Mouse (Mus musculus) liver, adult 2 months (tissue): ENCODE results near the gene Car7. TPM values are rescaled to one million over a fixed set of nuclear protein-coding genes. Genes with fewer than 3 reads are reported as not detected.

Experiments used
- DNase-seq: peaks from one replicate; pipeline ENCODE4 v3.0.0-alpha.2; 2011; ENCODE audit warnings: low read depth, low spot score; ENCODE audit errors: extremely low read depth
- H3K27ac ChIP-seq: fragments of 200-500 bp; replicated peaks from 2 replicates; pipeline ENCODE4 v1.5.1; 2012; ENCODE audit warnings: low read depth, mild to moderate bottlenecking, control low read depth, inconsistent platforms, low read length; ENCODE audit not compliant: insufficient read depth
- H3K27me3 ChIP-seq: fragments of 200-500 bp; 2 replicates; pipeline ENCODE4 v1.6.1; 2012; ENCODE audit warnings: mild to moderate bottlenecking, moderate library complexity, low read length, inconsistent platforms; ENCODE audit not compliant: control insufficient read depth, insufficient read depth
- H3K36me3 ChIP-seq: fragments of 200-500 bp; 2 replicates; pipeline ENCODE4 v1.6.1; 2012; ENCODE audit warnings: low read length, inconsistent platforms; ENCODE audit not compliant: control insufficient read depth, insufficient read depth
- H3K4me1 ChIP-seq: fragments of 200-500 bp; 2 replicates; pipeline ENCODE4 v1.6.1; 2011; ENCODE audit warnings: low read length; ENCODE audit not compliant: control insufficient read depth, insufficient read depth
- H3K4me3 ChIP-seq: fragments of 200-500 bp; 2 replicates; pipeline ENCODE4 v1.5.1; 2011; ENCODE audit warnings: low read depth, mild to moderate bottlenecking, control low read depth, low read length, moderate library complexity; ENCODE audit not compliant: insufficient read depth
- H3K79me2 ChIP-seq: fragments of 200-500 bp; 2 replicates; pipeline ENCODE4 v1.6.1; 2012; ENCODE audit warnings: inconsistent platforms, mild to moderate bottlenecking, low read length, moderate library complexity; ENCODE audit not compliant: control insufficient read depth, insufficient read depth
- H3K9ac ChIP-seq: fragments of 200-500 bp; 2 replicates; pipeline ENCODE4 v1.6.1; 2012; ENCODE audit warnings: low read depth, mild to moderate bottlenecking, control low read depth, inconsistent platforms, low read length
- CTCF ChIP-seq: fragments of 200-500 bp; IDR thresholded peaks from 2 replicates; pipeline ENCODE4 v1.5.1; 2011; ENCODE audit warnings: low read depth, low read length, control low read depth
- POLR2A ChIP-seq: fragments of 200-500 bp; IDR thresholded peaks from 2 replicates; pipeline ENCODE4 v1.6.1; 2011; ENCODE audit warnings: low read length, control low read depth; ENCODE audit not compliant: insufficient read depth; ENCODE audit errors: extremely low read depth
- WGBS: fragments of 180-500 bp; shearing (Covaris S2); methylation state at CpG from one replicate; pipeline ENCODE4 v1.1.7; 2018; 5-methylcytosine and 5-hydroxymethylcytosine counted together
- polyA plus RNA-seq: library from polyadenylated mRNA; depleted of rRNA; stranded (reverse); fragments of >200 nt; gene quantifications from 2 replicates; pipeline ENCODE4 v1.2.3, GENCODE M21; 2012; rRNA removed
- total RNA-seq: library from RNA; depleted of rRNA; stranded (reverse); fragments of >200 nt; gene quantifications from 2 replicates; pipeline ENCODE4 v1.2.3, GENCODE M21; 2014; rRNA removed

Car7 gene
- total and polyA plus RNA-seq, 2 experiments = 1.0 to 2.6 TPM

DNA sequence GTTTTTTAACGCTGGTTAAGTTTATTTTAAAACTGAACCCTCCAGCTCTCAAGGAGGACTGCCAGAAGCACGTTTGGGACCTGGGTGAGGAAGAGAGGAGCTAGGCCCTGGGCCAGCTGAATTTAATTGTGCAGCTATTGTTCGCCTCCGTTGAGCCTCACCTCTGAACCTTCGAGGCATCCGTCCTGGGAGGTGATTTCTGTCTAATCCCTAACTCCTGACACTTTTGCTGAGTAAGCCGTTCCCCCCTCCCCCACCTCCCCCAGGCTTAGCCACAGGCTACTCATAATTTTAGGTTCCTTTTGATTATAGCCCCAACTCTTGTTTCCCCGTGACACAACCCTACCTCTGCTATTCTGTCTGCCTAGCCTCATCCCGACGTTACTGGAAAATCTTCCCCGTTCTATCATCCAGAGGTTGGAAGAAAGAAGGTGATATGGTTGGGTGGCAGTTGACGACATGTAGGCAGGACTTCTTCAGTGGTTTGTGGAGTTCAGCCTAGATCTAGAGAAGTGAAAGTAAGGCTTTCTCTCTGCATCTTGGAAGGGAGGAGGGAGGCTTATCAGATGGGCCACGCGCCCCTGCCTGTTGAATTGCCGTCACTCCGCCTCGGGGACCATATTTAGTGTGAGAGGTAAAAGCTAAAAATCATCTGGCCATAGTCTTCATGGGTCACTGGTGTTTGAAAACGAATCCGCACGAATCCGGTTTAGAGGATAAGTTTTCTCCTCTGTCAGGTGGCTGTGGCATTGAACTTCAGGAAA, 61.5 kb downstream of the Car7 start:
- peak; percentile 37 for DNase-seq
- no peak overlapping the region for H3K9ac ChIP-seq
- TF ChIP-seq CTCF = no peak
- no peak for TF ChIP-seq POLR2A

GRCm38 (mm10) chr8:104597656-104598055, 63.2 kb downstream of the Car7 start:
- peak; percentile 31 for DNase-seq
- TF ChIP-seq POLR2A (no peak), CTCF (no peak)
- Histone ChIP-seq H3K27ac (peak overlapping the region; percentile 65), H3K4me1 (peaks cover 49% of the 10 kb centered on the region), H3K36me3 (peaks cover 25% of the 10 kb centered on the region), H3K27me3 (no peaks in the 10 kb centered on the region), H3K79me2 (peaks cover 23% of the 10 kb centered on the region), H3K4me3 (no peak overlapping the region), H3K9ac (peak overlapping the region; percentile 49; the same call in 1 of the 2 replicates)
- WGBS = 51% methylated on average over 6 of the region's 6 CpGs

More for the DNA sequence above, 61.5 kb downstream of the Car7 start:
- Histone ChIP-seq H3K27me3 (no peaks in the 10 kb centered on the region), H3K27ac (peak overlapping the region; percentile 26), H3K36me3 (peaks cover 25% of the 10 kb centered on the region), H3K4me1 (peaks cover 43% of the 10 kb centered on the region), H3K79me2 (peaks cover 27% of the 10 kb centered on the region), H3K4me3 (no peak overlapping the region)
- 56% methylated on average over 21 of the region's 21 CpGs for WGBS

- Histone ChIP-seq H3K36me3 (peaks cover 23% of the 10 kb centered on the region), H3K27ac (peak overlapping the region; percentile 75), H3K4me1 (peaks cover 44% of the 10 kb centered on the region), H3K9ac (peak overlapping the region; percentile 43; the same call in 1 of the 2 replicates), H3K79me2 (peaks cover 21% of the 10 kb centered on the region), H3K27me3 (no peaks in the 10 kb centered on the region), H3K4me3 (peak overlapping the region; percentile 8; the same call in 1 of the 2 replicates)
- peak; percentile 87 for DNase-seq
- 6% methylated on average over 6 of the region's 6 CpGs for WGBS
- TF ChIP-seq POLR2A = no peak
- TF ChIP-seq CTCF = no peak
These were observed 64.0 kb downstream of the Car7 start for GRCm38 (mm10) chr8:104598496-104598895.

Other genes starting within 250 kb of the Car7 start
- gene Cmtm2a, start 241.5 kb upstream of the Car7 start, total RNA-seq = not detected in 2 replicates
- not detected in 2 replicates for gene Cmtm2a, start 241.5 kb upstream of the Car7 start, polyA plus RNA-seq
- not detected in 2 replicates for gene Gm45711, start 224.6 kb upstream of the Car7 start, total RNA-seq
- not detected in 2 replicates for gene Gm45711, start 224.6 kb upstream of the Car7 start, polyA plus RNA-seq
- gene Cmtm1, start 224.5 kb upstream of the Car7 start, total RNA-seq = not detected in 2 replicates
- not detected in 2 replicates for gene Cmtm1, start 224.5 kb upstream of the Car7 start, polyA plus RNA-seq
- gene Gm11020, start 213.1 kb upstream of the Car7 start, total RNA-seq = not detected in 2 replicates
- gene Gm11020, start 213.1 kb upstream of the Car7 start, polyA plus RNA-seq = not detected in 2 replicates
- gene Cmtm2b, start 212.5 kb upstream of the Car7 start, total RNA-seq = not detected in 2 replicates
- gene Cmtm2b, start 212.5 kb upstream of the Car7 start, polyA plus RNA-seq = not detected in 2 replicates
- gene Cmtm3, start 195.3 kb upstream of the Car7 start, total RNA-seq = 6.3 and 8.1 TPM in 2 replicates
- 12.1 and 24.6 TPM in 2 replicates for gene Cmtm3, start 195.3 kb upstream of the Car7 start, polyA plus RNA-seq
- 9.8 and 15.2 TPM in 2 replicates for gene Cmtm4, start 138.9 kb upstream of the Car7 start, total RNA-seq
- gene Cmtm4, start 138.9 kb upstream of the Car7 start, polyA plus RNA-seq = 10.0 and 12.7 TPM in 2 replicates
- gene Dync1li2, start 91.6 kb upstream of the Car7 start, total RNA-seq = 13.8 and 15.4 TPM in 2 replicates
- gene Dync1li2, start 91.6 kb upstream of the Car7 start, polyA plus RNA-seq = 5.7 and 6.3 TPM in 2 replicates
- gene Terb1, start 24.8 kb upstream of the Car7 start, total RNA-seq = not detected in 2 replicates
- gene Terb1, start 24.8 kb upstream of the Car7 start, polyA plus RNA-seq = not detected in 2 replicates
- gene Nae1, start 52 bp upstream of the Car7 start, total RNA-seq = 23.9 and 30.1 TPM in 2 replicates
- gene Nae1, start 52 bp upstream of the Car7 start, polyA plus RNA-seq = 4.5 and 7.3 TPM in 2 replicates
- gene Pdp2, start 56.8 kb downstream of the Car7 start, total RNA-seq = 16.4 and 20.0 TPM in 2 replicates
- gene Pdp2, start 56.8 kb downstream of the Car7 start, polyA plus RNA-seq = 9.6 and 11.9 TPM in 2 replicates
- 0.07 TPM in 1 of 2 replicates, not detected in the other for gene Cdh16, start 89.7 kb downstream of the Car7 start, total RNA-seq
- gene Cdh16, start 89.7 kb downstream of the Car7 start, polyA plus RNA-seq = not detected in 2 replicates
- 0.34 and 0.46 TPM in 2 replicates for gene Rrad, start 96.6 kb downstream of the Car7 start, total RNA-seq
- 0.23 and 0.50 TPM in 2 replicates for gene Rrad, start 96.6 kb downstream of the Car7 start, polyA plus RNA-seq
- gene Ciao2b, start 107.3 kb downstream of the Car7 start, total RNA-seq = 18.7 and 18.9 TPM in 2 replicates
- gene Ciao2b, start 107.3 kb downstream of the Car7 start, polyA plus RNA-seq = 20.4 and 24.2 TPM in 2 replicates
- 551 and 915 TPM in 2 replicates for gene Ces2a, start 199.3 kb downstream of the Car7 start, total RNA-seq
- gene Ces2a, start 199.3 kb downstream of the Car7 start, polyA plus RNA-seq = 242 and 580 TPM in 2 replicates